Mouse (Mus musculus): ENCODE data around the gene Fcho2.
A peak's percentile ranks its signal among the peaks of the same experiment; 100 is the strongest.
"Not testable (repeated sequence)": the region's sequence is repeated elsewhere in the genome, so short reads cannot be mapped to it uniquely, and the experiment has no call there.

Gene Fcho2

DNA sequence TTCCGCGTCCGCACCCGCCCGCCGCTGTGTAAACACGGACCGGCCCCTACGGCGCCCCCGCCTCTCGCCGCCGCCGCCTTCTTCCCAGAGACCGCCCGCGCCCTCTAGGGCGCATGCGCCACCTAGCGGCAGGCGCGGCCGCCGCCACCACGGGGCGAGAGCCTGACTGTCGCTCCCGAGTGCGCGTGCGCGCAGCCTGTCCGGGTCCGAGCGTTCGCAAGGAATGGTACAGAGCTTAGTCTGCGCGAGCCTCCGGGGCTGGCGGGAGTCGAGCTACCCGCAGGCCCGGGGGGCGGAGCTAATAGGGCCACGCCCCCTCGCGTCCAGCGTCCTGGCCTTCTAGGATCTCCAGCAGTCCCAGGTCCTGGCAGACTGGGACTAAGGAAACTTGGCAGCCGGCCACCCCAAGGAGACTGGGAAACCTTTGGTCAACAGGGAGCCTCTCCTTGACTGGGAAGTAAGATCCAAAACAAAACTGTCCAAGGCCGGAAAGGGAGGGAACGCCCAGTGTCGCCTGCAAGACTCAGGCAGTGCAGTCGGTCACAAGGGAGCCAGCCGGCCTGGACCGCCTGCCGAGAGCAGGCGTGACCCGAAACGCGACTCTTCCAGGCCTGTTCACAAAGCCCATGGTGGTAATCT lies at the start of gene Fcho2:
TSS of gene Fcho2 (minus strand) at position 303 of the 639 bp plus-strand sequence.
- DNase-seq (ENCODE audit: extremely low spot score, low spot score): peak; percentile 99

GRCm38 (mm10) chr13:98855291-98855690 lies 40.0 kb upstream of the Fcho2 start:
- no peak for DNase-seq (ENCODE audit: extremely low spot score, low spot score)

- DNase-seq (ENCODE audit: extremely low spot score, low spot score): no peak
These were observed 30.5 kb upstream of the Fcho2 start for GRCm38 (mm10) chr13:98845794-98846193.

- DNase-seq (ENCODE audit: extremely low spot score, low spot score): no peak
These were observed 21.3 kb upstream of the Fcho2 start for GRCm38 (mm10) chr13:98836423-98837088.

GRCm38 (mm10) chr13:98835740-98836139 lies 20.5 kb upstream of the Fcho2 start:
- DNase-seq (ENCODE audit: extremely low spot score, low spot score): no peak

GRCm38 (mm10) chr13:98834723-98835122 lies 19.5 kb upstream of the Fcho2 start:
- no peak for DNase-seq (ENCODE audit: extremely low spot score, low spot score)

- DNase-seq (ENCODE audit: extremely low spot score, low spot score): no peak
These were observed 18.9 kb upstream of the Fcho2 start for GRCm38 (mm10) chr13:98834199-98834598.

DNA sequence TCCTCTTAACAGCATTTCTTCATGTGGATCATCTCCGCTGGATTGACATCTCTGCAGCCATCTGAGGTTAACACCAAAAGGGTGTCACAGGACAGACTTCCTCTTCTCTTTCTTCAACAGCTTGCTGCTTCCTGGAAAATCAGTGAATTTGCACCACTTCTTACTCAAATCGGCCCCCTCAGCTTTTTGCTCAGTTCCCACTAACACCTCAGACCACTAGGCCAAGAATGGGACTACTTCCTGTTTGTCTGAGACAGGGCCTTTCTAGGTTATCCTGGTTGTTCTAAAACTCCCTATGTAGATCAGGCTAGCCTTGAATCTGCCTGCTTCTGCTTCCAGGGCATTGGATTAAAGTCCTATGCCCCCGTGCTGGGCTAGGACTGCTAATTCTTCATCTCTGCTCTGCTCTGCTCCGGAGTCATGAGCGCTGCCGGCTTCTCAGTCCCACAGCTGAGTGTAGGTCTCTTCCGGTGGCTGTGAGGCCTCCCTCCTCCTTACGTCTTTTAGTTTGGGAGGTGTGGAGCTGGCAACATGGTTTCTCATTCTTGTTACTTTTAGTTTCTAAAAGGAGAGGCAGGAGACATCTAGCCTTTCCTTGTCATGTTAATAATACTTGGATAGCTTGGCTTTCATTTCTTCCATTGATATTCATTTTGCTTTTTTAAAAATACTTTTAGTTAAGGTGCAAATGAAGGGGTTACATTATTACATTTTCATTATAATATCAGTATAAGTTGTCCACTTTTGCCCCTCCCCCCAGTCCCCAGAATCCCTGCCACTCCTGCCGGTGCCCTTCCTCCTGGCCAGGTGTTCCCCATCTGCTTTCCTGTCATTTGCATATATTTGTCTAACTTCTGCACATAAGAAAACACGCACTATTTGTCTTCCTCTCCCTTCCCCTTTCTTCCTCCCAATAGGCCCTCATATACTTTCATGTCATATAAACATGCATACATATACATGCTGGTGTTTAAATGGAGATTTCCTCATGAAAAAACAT lies 17.5 kb upstream of the Fcho2 start:
- DNase-seq (ENCODE audit: extremely low spot score, low spot score): no peak

DNA sequence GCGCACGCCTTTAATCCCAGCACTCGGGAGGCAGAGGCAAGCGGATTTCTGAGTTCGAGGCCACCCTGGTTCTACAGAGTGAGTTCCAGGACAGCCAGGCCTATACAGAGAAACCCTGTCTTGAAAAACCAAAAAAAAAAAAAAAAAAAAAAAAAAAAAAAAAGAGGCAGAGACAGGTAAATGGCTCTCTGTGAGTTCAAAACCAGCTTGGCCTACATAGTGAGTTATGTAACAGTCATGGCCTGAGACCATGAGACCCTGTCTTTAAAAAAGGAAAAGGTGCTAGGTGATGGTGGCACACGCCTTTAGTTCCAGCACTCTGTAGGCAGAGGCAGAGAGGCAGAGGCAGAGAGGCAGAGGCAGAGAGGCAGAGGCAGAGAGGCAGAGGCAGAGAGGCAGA lies 13.8 kb upstream of the Fcho2 start:
- DNase-seq (ENCODE audit: extremely low spot score, low spot score): not testable (repeated sequence)

GRCm38 (mm10) chr13:98825574-98825973 lies 10.3 kb upstream of the Fcho2 start:
- no peak for DNase-seq (ENCODE audit: extremely low spot score, low spot score)

- no peak for DNase-seq (ENCODE audit: extremely low spot score, low spot score)
These were observed 3.8 kb upstream of the Fcho2 start for GRCm38 (mm10) chr13:98819094-98819493.

GRCm38 (mm10) chr13:98818205-98818604 lies 3.0 kb upstream of the Fcho2 start:
- DNase-seq (ENCODE audit: extremely low spot score, low spot score): no peak

GRCm38 (mm10) chr13:98817766-98818165 lies 2.5 kb upstream of the Fcho2 start:
- DNase-seq (ENCODE audit: extremely low spot score, low spot score): no peak

GRCm38 (mm10) chr13:98816981-98817660 lies 1.9 kb upstream of the Fcho2 start:
- not testable (repeated sequence) for DNase-seq (ENCODE audit: extremely low spot score, low spot score)

- no peak for DNase-seq (ENCODE audit: extremely low spot score, low spot score)
These were observed 1.3 kb upstream of the Fcho2 start for GRCm38 (mm10) chr13:98816571-98816970.

- DNase-seq (ENCODE audit: extremely low spot score, low spot score): no peak
These were observed 791 bp downstream of the Fcho2 start for GRCm38 (mm10) chr13:98814275-98815040.

DNA sequence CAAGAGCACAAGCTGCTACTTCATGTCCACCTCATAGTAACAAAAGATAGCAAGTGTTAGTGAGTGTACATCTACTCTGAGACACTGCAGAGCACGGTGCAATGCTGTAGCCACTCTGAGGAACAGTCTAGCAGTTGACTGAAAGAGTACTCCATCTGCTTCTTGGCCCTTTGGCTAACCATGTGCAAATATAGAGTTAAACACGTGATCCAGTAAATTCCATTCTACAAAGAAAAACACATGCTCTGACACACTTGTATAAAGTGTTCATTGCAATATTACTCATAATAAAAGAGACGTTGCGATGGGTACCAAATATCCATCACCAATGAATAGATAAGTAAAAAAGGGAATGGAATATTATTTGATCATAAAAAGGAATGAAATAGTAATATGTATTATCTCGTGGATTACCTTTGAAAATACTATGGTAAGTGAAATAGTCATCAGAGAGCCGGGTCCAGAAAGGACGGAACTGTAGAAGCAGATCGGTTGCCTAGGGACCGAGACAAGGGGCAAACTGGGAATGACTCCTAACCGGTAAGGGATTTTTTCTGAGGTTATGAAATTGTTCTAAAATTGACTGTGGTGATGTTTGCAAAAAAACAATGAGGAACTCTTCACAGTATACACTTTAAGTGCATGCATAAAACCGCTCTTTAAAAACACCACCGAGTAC lies 1.5 kb downstream of the Fcho2 start:
- DNase-seq (ENCODE audit: extremely low spot score, low spot score): no peak

GRCm38 (mm10) chr13:98813167-98813566 lies 2.1 kb downstream of the Fcho2 start:
- no peak for DNase-seq (ENCODE audit: extremely low spot score, low spot score)

- DNase-seq (ENCODE audit: extremely low spot score, low spot score): no peak
These were observed 3.0 kb downstream of the Fcho2 start for GRCm38 (mm10) chr13:98812285-98812684.

DNA sequence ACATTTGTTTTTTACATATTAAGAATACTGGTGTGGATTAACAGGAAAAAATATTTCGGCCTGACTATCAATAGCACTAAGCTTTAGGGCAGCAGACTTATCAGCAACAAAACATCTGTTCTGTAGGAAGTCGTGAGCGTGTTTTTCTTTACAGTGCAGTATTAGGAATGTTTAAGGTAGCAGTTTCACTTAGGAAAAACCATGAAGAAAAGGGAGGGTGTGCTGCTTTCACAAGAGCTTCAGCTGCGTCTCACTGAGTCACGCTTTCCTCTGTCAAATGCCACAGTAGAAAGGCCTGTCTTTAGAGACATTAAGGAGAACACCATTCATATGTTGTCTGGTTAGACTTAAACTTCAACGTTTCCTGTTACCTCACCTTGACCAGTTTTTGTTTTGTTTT lies 5.1 kb downstream of the Fcho2 start:
- DNase-seq (ENCODE audit: extremely low spot score, low spot score): no peak

All from neural tube, embryonic 10.5 days (tissue).